Mouse (Mus musculus): ENCODE data around the gene Setd2.
A peak's percentile ranks its signal among the peaks of the same experiment; 100 is the strongest.

Gene Setd2

GRCm38 (mm10) chr9:110654726-110655650 lies 122.6 kb downstream of the Setd2 start:
- DNase-seq (ENCODE audit: low read depth, low spot score): no peak

GRCm38 (mm10) chr9:110655651-110656007 lies 123.2 kb downstream of the Setd2 start:
- no peak for DNase-seq (ENCODE audit: low read depth, low spot score)

DNA sequence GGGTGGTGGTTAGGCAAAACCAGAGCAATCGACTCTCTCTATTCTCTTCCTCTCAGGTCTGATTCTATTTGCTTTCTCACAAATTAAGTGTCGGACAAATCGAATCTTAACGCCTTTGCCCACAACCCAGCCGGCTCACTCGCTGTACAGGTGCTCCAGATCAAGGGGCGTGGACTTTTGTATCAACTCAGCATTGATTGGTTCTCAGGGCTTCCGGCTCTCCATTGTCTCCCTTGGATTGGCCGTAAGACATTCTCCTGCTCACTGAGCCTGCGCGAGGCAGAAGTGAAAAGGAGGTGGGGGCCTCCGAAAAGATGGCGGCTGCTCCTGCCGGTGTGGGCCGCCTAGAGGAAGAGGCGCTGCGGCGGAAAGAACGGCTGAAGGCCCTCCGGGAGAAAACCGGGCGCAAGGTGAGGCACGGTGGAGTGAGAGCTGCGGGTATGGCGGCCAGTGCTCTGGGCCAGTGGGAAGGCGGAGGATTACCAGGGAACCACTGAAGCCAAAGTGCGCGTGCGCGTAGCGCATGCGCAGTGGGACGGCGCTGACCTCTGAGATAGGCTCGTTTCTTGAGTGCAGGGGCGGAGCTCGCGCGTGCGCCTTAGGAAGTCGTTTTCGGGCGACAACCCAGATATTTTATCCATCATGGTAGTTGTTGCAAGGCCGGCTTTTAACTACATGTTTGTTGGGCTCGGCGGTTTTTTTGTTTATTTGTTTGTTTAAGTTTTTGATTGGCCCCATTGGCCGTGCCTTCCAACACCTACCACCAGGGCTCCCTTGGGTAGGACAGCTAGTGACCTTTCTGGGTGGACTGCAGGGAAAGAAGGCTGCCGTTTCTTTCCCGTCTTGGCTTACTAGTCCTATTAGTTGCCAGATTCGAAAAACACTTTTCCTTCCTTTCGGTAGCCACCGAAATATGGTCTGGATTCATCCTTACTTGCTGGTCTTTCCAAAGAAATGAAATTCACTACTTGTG lies 124.1 kb downstream of the Setd2 start, which contains the start of gene Ccdc12:
Gene Ccdc12, plus strand, starts transcription at position 255 of the 973 bp plus-strand sequence.
- peak; percentile 98 for DNase-seq (ENCODE audit: low read depth, low spot score)

- peak; percentile 75 for DNase-seq (ENCODE audit: low read depth, low spot score)
Measured at GRCm38 (mm10) chr9:110657474-110658078, 125.2 kb downstream of the Setd2 start.

DNA sequence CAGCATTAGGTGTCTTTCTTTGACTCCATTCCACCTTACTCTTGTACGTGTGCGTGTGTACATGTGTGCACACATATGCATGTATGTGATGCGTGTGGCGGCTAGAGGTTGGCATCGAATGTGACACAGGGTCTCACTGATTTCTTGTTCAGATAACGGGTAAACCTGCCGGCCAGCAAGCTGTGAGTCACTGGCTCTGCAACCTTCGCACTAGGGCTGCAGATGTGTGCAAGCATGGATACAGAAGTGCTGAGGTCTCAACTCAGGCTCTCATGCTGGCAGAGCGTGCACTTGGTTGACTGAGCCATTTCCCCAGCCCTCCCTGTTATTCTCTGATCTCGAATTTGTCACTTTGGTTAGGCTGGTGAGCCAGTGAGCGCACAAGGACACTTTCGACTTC lies 127.1 kb downstream of the Setd2 start:
- DNase-seq (ENCODE audit: low read depth, low spot score): no peak

- no peak for DNase-seq (ENCODE audit: low read depth, low spot score)
Measured at GRCm38 (mm10) chr9:110660208-110660607, 127.8 kb downstream of the Setd2 start.

- no peak for DNase-seq (ENCODE audit: low read depth, low spot score)
Measured at GRCm38 (mm10) chr9:110660856-110661612, 128.6 kb downstream of the Setd2 start.

- DNase-seq (ENCODE audit: low read depth, low spot score): no peak
Measured at GRCm38 (mm10) chr9:110662844-110663243, 130.4 kb downstream of the Setd2 start.

DNA sequence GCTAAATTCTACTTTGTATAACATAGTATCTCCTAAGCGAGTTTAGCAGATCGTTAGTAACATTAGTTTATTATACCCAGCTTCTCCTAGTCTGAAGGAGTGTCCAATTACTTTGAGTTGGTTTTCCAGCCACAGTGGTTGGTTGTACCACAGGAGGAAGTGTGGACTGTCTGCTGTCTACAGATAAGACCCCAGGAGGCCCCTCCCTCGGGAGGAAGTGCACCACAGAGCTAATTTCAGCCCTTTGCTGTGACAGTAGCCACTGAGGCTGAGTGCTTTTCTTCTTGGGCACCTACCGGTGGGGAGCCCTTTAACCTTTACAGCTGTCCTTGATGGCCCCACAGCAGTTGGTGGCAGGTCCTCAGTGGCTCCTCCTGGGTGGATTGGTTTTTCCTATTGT lies 133.5 kb downstream of the Setd2 start:
- no peak for DNase-seq (ENCODE audit: low read depth, low spot score)

GRCm38 (mm10) chr9:110666374-110666773 lies 134.0 kb downstream of the Setd2 start:
- DNase-seq (ENCODE audit: low read depth, low spot score): no peak

DNA sequence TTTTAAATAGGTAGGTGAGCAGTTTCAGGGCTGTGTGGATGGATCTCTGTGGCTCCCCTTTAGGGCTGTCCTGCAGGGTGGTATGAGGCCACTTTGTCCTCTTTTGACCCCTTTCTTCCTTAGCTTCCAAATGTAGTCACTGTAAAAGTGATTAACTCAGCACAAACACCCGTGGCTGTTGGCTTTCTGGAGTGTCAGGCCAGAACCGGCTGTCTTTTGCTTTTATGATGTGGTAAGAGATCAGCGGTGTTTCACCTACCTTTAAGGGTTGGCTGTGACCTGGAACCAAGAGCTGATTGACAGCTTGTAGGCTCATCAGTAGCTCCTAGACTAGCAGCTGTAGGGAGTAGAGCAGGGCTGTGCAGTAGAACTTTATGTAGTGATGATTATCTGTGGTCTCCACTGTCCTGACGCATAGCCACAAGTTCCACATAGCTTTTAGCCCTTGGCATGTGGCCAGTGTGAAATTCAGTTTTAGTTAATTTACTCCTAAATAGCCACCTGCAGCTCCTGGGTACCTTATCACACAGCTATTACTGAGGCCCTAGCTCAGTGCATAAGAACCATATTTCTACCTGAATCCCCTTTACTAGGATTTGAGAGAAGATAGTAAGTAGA lies 134.9 kb downstream of the Setd2 start:
- DNase-seq (ENCODE audit: low read depth, low spot score): no peak

Measured in CD4-positive helper T cell, adult 2 months (primary cell).